Mouse (Mus musculus): Measurements from ENCODE around the gene Gm17349. TPM values are rescaled to one million over a fixed set of nuclear protein-coding genes. Genes with fewer than 3 reads are reported as not detected.

Gene Gm17349
- polyA plus RNA-seq, 2 experiments, result not detected

- no peak for DNase-seq (ENCODE audit: low read depth in 3 of 3, low spot score in 3 of 3)
- H3K27ac ChIP-seq, result no peak overlapping the region
Measured at GRCm38 (mm10) chr15:99733186-99733585, 27.9 kb upstream of the Gm17349 start.

GRCm38 (mm10) chr15:99731678-99732077 is 26.4 kb upstream of the Gm17349 start:
- no peak overlapping the region for H3K4me3 ChIP-seq (ENCODE audit: insufficient read depth in 1 of 2, low read depth in 2 of 2, low read length in 2 of 2)
- no peak overlapping the region for H3K9ac ChIP-seq (replicated peaks)
- H3K4me2 ChIP-seq (ENCODE audit: low read depth), result no peak overlapping the region
- no peaks in the 10 kb centered on the region for H3K27me3 ChIP-seq (ENCODE audit: control insufficient read depth, insufficient read depth, low read length)
- peaks cover 0 to under 1% of the 10 kb centered on the region in 2 experiments; a peak in 2 of 4 replicates for H3K4me1 ChIP-seq (replicated peaks; ENCODE audit: control insufficient read depth in 2 of 2, insufficient read depth in 2 of 2, low read length in 1 of 2)
- H3K9me3 ChIP-seq (ENCODE audit: control insufficient read depth, low read length), result no peaks in the 10 kb centered on the region
- DNase-seq (ENCODE audit: low read depth in 3 of 3, low spot score in 3 of 3) (no peak), ATAC-seq (ENCODE audit: insufficient read depth) (no peak)
- peaks cover 11% of the 10 kb centered on the region for H3K36me3 ChIP-seq (replicated peaks; ENCODE audit: control insufficient read depth, insufficient read depth, low read depth)
- WGBS (ENCODE audit: insufficient replicate concordance), result 80% methylated on average over 3 of the region's 3 CpGs
- H3K27ac ChIP-seq, result no peak overlapping the region
- TF ChIP-seq EP300 (IDR thresholded peaks at IDR 0.05; ENCODE audit: low read depth) (no peak), CTCF (IDR thresholded peaks at IDR 0.05; ENCODE audit: low read depth) (no peak)

More at GRCm38 (mm10) chr15:99733186-99733585, 27.9 kb upstream of the Gm17349 start:
- H3K4me2 ChIP-seq (ENCODE audit: low read depth), result no peak overlapping the region
- H3K4me3 ChIP-seq (ENCODE audit: insufficient read depth in 1 of 2, low read depth in 2 of 2, low read length in 2 of 2), result no peak overlapping the region
- no peaks in the 10 kb centered on the region for H3K27me3 ChIP-seq (ENCODE audit: control insufficient read depth, insufficient read depth, low read length)
- H3K4me1 ChIP-seq (replicated peaks; ENCODE audit: control insufficient read depth in 2 of 2, insufficient read depth in 2 of 2, low read length in 1 of 2), result no peaks in the 10 kb centered on the region
- H3K9ac ChIP-seq (replicated peaks), result no peak overlapping the region
- no peaks in the 10 kb centered on the region for H3K9me3 ChIP-seq (ENCODE audit: control insufficient read depth, low read length)
- no peak for ATAC-seq (ENCODE audit: insufficient read depth)
- peaks cover 5% of the 10 kb centered on the region for H3K36me3 ChIP-seq (replicated peaks; ENCODE audit: control insufficient read depth, insufficient read depth, low read depth)
- no peak for TF ChIP-seq EP300 (IDR thresholded peaks at IDR 0.05; ENCODE audit: low read depth)
- WGBS (ENCODE audit: insufficient replicate concordance), result 83% methylated on average over 5 of the region's 5 CpGs

- Histone ChIP-seq H3K9ac (replicated peaks) (no peak overlapping the region), H3K4me1 (replicated peaks; ENCODE audit: control insufficient read depth in 2 of 2, insufficient read depth in 2 of 2, low read length in 1 of 2) (peaks cover 2 to 4% of the 10 kb centered on the region in 2 experiments; a peak in 2 of 4 replicates), H3K4me2 (ENCODE audit: low read depth) (no peak overlapping the region), H3K4me3 (ENCODE audit: insufficient read depth in 1 of 2, low read depth in 2 of 2, low read length in 2 of 2) (no peak overlapping the region), H3K27me3 (ENCODE audit: control insufficient read depth, insufficient read depth, low read length) (no peaks in the 10 kb centered on the region), H3K27ac (no peak overlapping the region), H3K36me3 (replicated peaks; ENCODE audit: control insufficient read depth, insufficient read depth, low read depth) (peaks cover 11% of the 10 kb centered on the region), H3K9me3 (ENCODE audit: control insufficient read depth, low read length) (no peaks in the 10 kb centered on the region)
- ATAC-seq (ENCODE audit: insufficient read depth), result no peak
- WGBS (ENCODE audit: insufficient replicate concordance), result 78% methylated on average over 2 of the region's 2 CpGs
- DNase-seq (ENCODE audit: low read depth in 3 of 3, low spot score in 3 of 3), result no peak
- TF ChIP-seq CTCF (IDR thresholded peaks at IDR 0.05; ENCODE audit: low read depth), result no peak
Measured at GRCm38 (mm10) chr15:99731167-99731566, 25.9 kb upstream of the Gm17349 start.

GRCm38 (mm10) chr15:99729056-99729783 is 23.9 kb upstream of the Gm17349 start:
- Histone ChIP-seq H3K36me3 (replicated peaks; ENCODE audit: control insufficient read depth, insufficient read depth, low read depth) (peaks cover 11% of the 10 kb centered on the region), H3K9me3 (ENCODE audit: control insufficient read depth, low read length) (no peaks in the 10 kb centered on the region), H3K9ac (replicated peaks) (no peak overlapping the region), H3K4me1 (replicated peaks; ENCODE audit: control insufficient read depth in 2 of 2, insufficient read depth in 2 of 2, low read length in 1 of 2) (peaks cover 2 to 9% of the 10 kb centered on the region in 2 experiments; a peak in 2 of 4 replicates), H3K27ac (no peak overlapping the region), H3K4me3 (ENCODE audit: insufficient read depth in 1 of 2, low read depth in 2 of 2, low read length in 2 of 2) (no peak overlapping the region), H3K4me2 (ENCODE audit: low read depth) (no peak overlapping the region), H3K27me3 (ENCODE audit: control insufficient read depth, insufficient read depth, low read length) (no peaks in the 10 kb centered on the region)
- no peak for ATAC-seq (ENCODE audit: insufficient read depth)
- TF ChIP-seq EP300 (IDR thresholded peaks at IDR 0.05; ENCODE audit: low read depth), result no peak
- peak; percentile 46; the same call in 1 of the 2 replicates for TF ChIP-seq CTCF (IDR thresholded peaks at IDR 0.05; ENCODE audit: low read depth)
- 93% methylated on average over 3 of the region's 4 CpGs for WGBS (ENCODE audit: insufficient replicate concordance)
- DNase-seq (ENCODE audit: low read depth in 3 of 3, low spot score in 3 of 3), result no peak

- Histone ChIP-seq H3K4me2 (ENCODE audit: low read depth) (no peak overlapping the region), H3K36me3 (replicated peaks; ENCODE audit: control insufficient read depth, insufficient read depth, low read depth) (peaks cover 11% of the 10 kb centered on the region), H3K9ac (replicated peaks) (no peak overlapping the region), H3K27ac (no peak overlapping the region), H3K9me3 (ENCODE audit: control insufficient read depth, low read length) (no peaks in the 10 kb centered on the region), H3K4me3 (ENCODE audit: insufficient read depth in 1 of 2, low read depth in 2 of 2, low read length in 2 of 2) (no peak overlapping the region), H3K27me3 (ENCODE audit: control insufficient read depth, insufficient read depth, low read length) (no peaks in the 10 kb centered on the region), H3K4me1 (replicated peaks; ENCODE audit: control insufficient read depth in 2 of 2, insufficient read depth in 2 of 2, low read length in 1 of 2) (peaks cover 2 to 15% of the 10 kb centered on the region in 2 experiments; a peak in 2 of 4 replicates)
- no peak for DNase-seq (ENCODE audit: low read depth in 3 of 3, low spot score in 3 of 3)
- TF ChIP-seq CTCF (IDR thresholded peaks at IDR 0.05; ENCODE audit: low read depth) (no peak), EP300 (IDR thresholded peaks at IDR 0.05; ENCODE audit: low read depth) (no peak)
- ATAC-seq (ENCODE audit: insufficient read depth), result no peak
- 82% methylated on average over 5 of the region's 5 CpGs for WGBS (ENCODE audit: insufficient replicate concordance)
Measured at GRCm38 (mm10) chr15:99728211-99728610, 22.9 kb upstream of the Gm17349 start.

Measured in liver, embryonic 14.5 days (tissue).